Mouse (Mus musculus): ENCODE measurements around the gene Gm17304. TPM values are rescaled to one million over a fixed set of nuclear protein-coding genes. Genes with fewer than 3 reads are reported as not detected.

Gene Gm17304
- polyA plus RNA-seq, 1 experiment, result not detected

GRCm38 (mm10) chr5:106641876-106642275 lies 33.0 kb downstream of the Gm17304 start:
- H3K27ac ChIP-seq (ENCODE audit: insufficient read depth, low read depth, low read length), result no peak overlapping the region

GRCm38 (mm10) chr5:106643434-106643833 lies 34.5 kb downstream of the Gm17304 start:
- TF ChIP-seq CTCF (conservative IDR thresholded peaks at IDR 0.05; ENCODE audit: insufficient read depth, insufficient read length, low read depth, low read length) (no peak), POLR2A (IDR thresholded peaks at IDR 0.05; ENCODE audit: low read depth, low read length) (no peak)
- no peak for DNase-seq
- 78% methylated on average over 4 of the region's 4 CpGs for WGBS
- Histone ChIP-seq H3K36me3 (ENCODE audit: control insufficient read depth, insufficient read depth, low read length) (no peaks in the 10 kb centered on the region; the same call in 1 of the 2 replicates), H3K4me1 (ENCODE audit: control insufficient read depth, insufficient read depth, low read length) (no peaks in the 10 kb centered on the region), H3K4me3 (ENCODE audit: insufficient read depth, low read depth, low read length) (no peak overlapping the region), H3K27me3 (replicated peaks; ENCODE audit: control insufficient read depth, insufficient read depth, low read length) (no peaks in the 10 kb centered on the region), H3K27ac (ENCODE audit: insufficient read depth, low read depth, low read length) (no peak overlapping the region)

More at GRCm38 (mm10) chr5:106641876-106642275, 33.0 kb downstream of the Gm17304 start:
- Histone ChIP-seq H3K4me1 (ENCODE audit: control insufficient read depth, insufficient read depth, low read length) (no peaks in the 10 kb centered on the region), H3K36me3 (ENCODE audit: control insufficient read depth, insufficient read depth, low read length) (peaks cover 2% of the 10 kb centered on the region), H3K27me3 (replicated peaks; ENCODE audit: control insufficient read depth, insufficient read depth, low read length) (no peaks in the 10 kb centered on the region), H3K4me3 (ENCODE audit: insufficient read depth, low read depth, low read length) (no peak overlapping the region)
- DNase-seq, result no peak
- 85% methylated on average over 3 of the region's 3 CpGs for WGBS
- TF ChIP-seq POLR2A (IDR thresholded peaks at IDR 0.05; ENCODE audit: low read depth, low read length) (no peak), CTCF (conservative IDR thresholded peaks at IDR 0.05; ENCODE audit: insufficient read depth, insufficient read length, low read depth, low read length) (no peak)

GRCm38 (mm10) chr5:106649441-106649840 lies 40.5 kb downstream of the Gm17304 start:
- no peak overlapping the region for H3K4me3 ChIP-seq (ENCODE audit: insufficient read depth, low read depth, low read length)
- no peaks in the 10 kb centered on the region; the same call in 1 of the 2 replicates for H3K36me3 ChIP-seq (ENCODE audit: control insufficient read depth, insufficient read depth, low read length)
- TF ChIP-seq POLR2A (IDR thresholded peaks at IDR 0.05; ENCODE audit: low read depth, low read length), result no peak
- TF ChIP-seq CTCF (conservative IDR thresholded peaks at IDR 0.05; ENCODE audit: insufficient read depth, insufficient read length, low read depth, low read length), result no peak
- H3K27me3 ChIP-seq (replicated peaks; ENCODE audit: control insufficient read depth, insufficient read depth, low read length), result no peaks in the 10 kb centered on the region
- H3K27ac ChIP-seq (ENCODE audit: insufficient read depth, low read depth, low read length), result no peak overlapping the region
- no peaks in the 10 kb centered on the region for H3K4me1 ChIP-seq (ENCODE audit: control insufficient read depth, insufficient read depth, low read length)
- no peak for DNase-seq

- DNase-seq, result no peak
- Histone ChIP-seq H3K27ac (ENCODE audit: insufficient read depth, low read depth, low read length) (no peak overlapping the region), H3K4me3 (ENCODE audit: insufficient read depth, low read depth, low read length) (no peak overlapping the region), H3K27me3 (replicated peaks; ENCODE audit: control insufficient read depth, insufficient read depth, low read length) (no peaks in the 10 kb centered on the region), H3K36me3 (ENCODE audit: control insufficient read depth, insufficient read depth, low read length) (no peaks in the 10 kb centered on the region; the same call in 1 of the 2 replicates), H3K4me1 (ENCODE audit: control insufficient read depth, insufficient read depth, low read length) (no peaks in the 10 kb centered on the region)
- TF ChIP-seq CTCF (conservative IDR thresholded peaks at IDR 0.05; ENCODE audit: insufficient read depth, insufficient read length, low read depth, low read length), result no peak
- TF ChIP-seq POLR2A (IDR thresholded peaks at IDR 0.05; ENCODE audit: low read depth, low read length), result no peak
Observed at GRCm38 (mm10) chr5:106649995-106650394, 41.1 kb downstream of the Gm17304 start.

GRCm38 (mm10) chr5:106652220-106652753 lies 43.4 kb downstream of the Gm17304 start:
- Histone ChIP-seq H3K4me3 (ENCODE audit: insufficient read depth, low read depth, low read length) (no peak overlapping the region), H3K36me3 (ENCODE audit: control insufficient read depth, insufficient read depth, low read length) (no peaks in the 10 kb centered on the region; the same call in 1 of the 2 replicates), H3K27ac (ENCODE audit: insufficient read depth, low read depth, low read length) (no peak overlapping the region), H3K4me1 (ENCODE audit: control insufficient read depth, insufficient read depth, low read length) (no peaks in the 10 kb centered on the region), H3K27me3 (replicated peaks; ENCODE audit: control insufficient read depth, insufficient read depth, low read length) (no peaks in the 10 kb centered on the region)
- 70% methylated on average over 4 of the region's 4 CpGs for WGBS
- no peak for DNase-seq
- TF ChIP-seq CTCF (conservative IDR thresholded peaks at IDR 0.05; ENCODE audit: insufficient read depth, insufficient read length, low read depth, low read length), result no peak
- TF ChIP-seq POLR2A (IDR thresholded peaks at IDR 0.05; ENCODE audit: low read depth, low read length), result no peak

- Histone ChIP-seq H3K27ac (ENCODE audit: insufficient read depth, low read depth, low read length) (no peak overlapping the region), H3K36me3 (ENCODE audit: control insufficient read depth, insufficient read depth, low read length) (no peaks in the 10 kb centered on the region; the same call in 1 of the 2 replicates), H3K27me3 (replicated peaks; ENCODE audit: control insufficient read depth, insufficient read depth, low read length) (no peaks in the 10 kb centered on the region), H3K4me3 (ENCODE audit: insufficient read depth, low read depth, low read length) (no peak overlapping the region), H3K4me1 (ENCODE audit: control insufficient read depth, insufficient read depth, low read length) (no peaks in the 10 kb centered on the region)
- no peak for DNase-seq
- 84% methylated on average over 3 of the region's 3 CpGs for WGBS
- TF ChIP-seq POLR2A (IDR thresholded peaks at IDR 0.05; ENCODE audit: low read depth, low read length) (no peak), CTCF (conservative IDR thresholded peaks at IDR 0.05; ENCODE audit: insufficient read depth, insufficient read length, low read depth, low read length) (no peak)
Observed at GRCm38 (mm10) chr5:106652790-106653328, 44.0 kb downstream of the Gm17304 start.

Other genes starting within 250 kb of the Gm17304 start
- not detected in 2 replicates for gene Barhl2, start 150.9 kb upstream of the Gm17304 start, polyA plus RNA-seq (2012; rRNA removed)
- gene Zfp644, start 88.2 kb downstream of the Gm17304 start, polyA plus RNA-seq (2012; rRNA removed), result 11.3 and 12.4 TPM in 2 replicates

All from kidney, adult 2 months (tissue).